Mouse (Mus musculus): ENCODE measurements around the gene Slc16a13. TPM values are rescaled to one million over a fixed set of nuclear protein-coding genes. Genes with fewer than 3 reads are reported as not detected.

The Slc16a13 gene
- polyA plus RNA-seq, 1 experiment from 2014 or later = 14.4 TPM

- Histone ChIP-seq H3K27me3 (no peaks in the 10 kb centered on the region), H3K9me3 (no peaks in the 10 kb centered on the region), H3K36me3 (replicated peaks) (no peaks in the 10 kb centered on the region), H3K4me3 (replicated peaks) (no peak overlapping the region), H3K4me2 (no peak overlapping the region), H3K9ac (no peak overlapping the region), H3K4me1 (no peaks in the 10 kb centered on the region), H3K27ac (no peak overlapping the region)
- ATAC-seq (ENCODE audit: low FRiP score) = no peak
- WGBS = 87% methylated on average over 2 of the region's 2 CpGs
These were observed 14.1 kb downstream of the Slc16a13 start for GRCm38 (mm10) chr11:70206801-70207200.

- Histone ChIP-seq H3K4me1 (no peaks in the 10 kb centered on the region), H3K4me3 (replicated peaks) (no peak overlapping the region), H3K9ac (no peak overlapping the region), H3K27ac (no peak overlapping the region), H3K9me3 (no peaks in the 10 kb centered on the region), H3K27me3 (no peaks in the 10 kb centered on the region), H3K36me3 (replicated peaks) (no peaks in the 10 kb centered on the region), H3K4me2 (no peak overlapping the region)
- 41% methylated on average over 5 of the region's 5 CpGs for WGBS
- no peak for ATAC-seq (ENCODE audit: low FRiP score)
These were observed 19.2 kb downstream of the Slc16a13 start for GRCm38 (mm10) chr11:70201691-70202090.

GRCm38 (mm10) chr11:70200036-70200608 is 20.7 kb downstream of the Slc16a13 start:
- Histone ChIP-seq H3K9ac (no peak overlapping the region), H3K4me1 (no peaks in the 10 kb centered on the region), H3K9me3 (no peaks in the 10 kb centered on the region), H3K36me3 (replicated peaks) (no peaks in the 10 kb centered on the region), H3K27ac (no peak overlapping the region), H3K27me3 (no peaks in the 10 kb centered on the region), H3K4me2 (no peak overlapping the region), H3K4me3 (replicated peaks) (no peak overlapping the region)
- WGBS = 93% methylated on average over 5 of the region's 5 CpGs
- no peak for ATAC-seq (ENCODE audit: low FRiP score)

GRCm38 (mm10) chr11:70199107-70199506 is 21.8 kb downstream of the Slc16a13 start:
- Histone ChIP-seq H3K4me2 (no peak overlapping the region), H3K36me3 (replicated peaks) (no peaks in the 10 kb centered on the region), H3K4me3 (replicated peaks) (no peak overlapping the region), H3K4me1 (no peaks in the 10 kb centered on the region), H3K27ac (no peak overlapping the region), H3K9me3 (no peaks in the 10 kb centered on the region), H3K27me3 (no peaks in the 10 kb centered on the region), H3K9ac (no peak overlapping the region)
- no peak for ATAC-seq (ENCODE audit: low FRiP score)
- 80% methylated on average over 8 of the region's 8 CpGs for WGBS

GRCm38 (mm10) chr11:70198332-70198731 is 22.5 kb downstream of the Slc16a13 start:
- 90% methylated on average over 3 of the region's 3 CpGs for WGBS

DNA sequence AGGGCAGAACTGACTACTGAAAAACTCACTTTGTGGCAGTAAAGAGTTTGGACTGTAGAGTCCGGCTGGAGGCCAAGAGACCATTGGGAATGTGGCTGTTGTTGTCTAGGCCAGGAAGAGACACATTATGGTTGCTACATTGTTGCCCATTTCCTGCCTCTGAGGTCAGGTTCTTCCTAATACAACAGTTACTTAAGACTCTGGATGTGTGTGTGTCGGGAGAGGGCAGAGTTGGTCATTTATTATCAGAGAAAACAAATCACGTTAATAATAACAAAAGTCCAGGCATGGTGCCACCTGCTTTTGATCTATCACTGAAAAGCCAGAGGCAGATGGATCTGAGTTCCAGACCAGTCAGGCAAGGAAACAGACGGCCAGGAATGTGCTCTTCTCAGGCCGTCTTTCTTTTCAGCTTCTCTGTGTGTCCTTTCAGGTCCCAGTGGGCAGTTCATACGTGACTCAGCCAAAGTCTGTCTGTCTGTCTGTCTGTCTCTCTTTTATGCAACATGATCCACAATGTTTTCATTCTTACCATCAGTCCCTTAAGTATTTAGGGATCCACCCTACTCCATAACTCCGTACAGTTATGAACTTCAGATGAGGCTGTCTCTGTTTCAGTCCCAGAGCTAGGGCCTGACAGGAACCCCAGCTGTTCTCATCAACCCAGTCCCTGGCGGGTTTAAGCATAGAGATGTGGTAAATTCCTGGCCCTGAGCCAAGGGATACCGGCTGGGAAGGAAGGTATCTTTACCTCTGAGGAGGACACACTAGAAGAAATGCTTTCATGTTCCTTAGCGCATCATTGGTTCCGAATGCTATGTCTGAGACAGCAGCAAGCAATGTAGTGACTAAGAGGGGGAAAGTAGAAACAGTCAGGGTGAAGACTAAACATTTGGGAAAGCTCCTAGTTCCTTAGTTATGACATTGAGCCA is 27.2 kb downstream of the Slc16a13 start:
- WGBS = 69% methylated on average over 11 of the region's 11 CpGs
- ATAC-seq (ENCODE audit: low FRiP score) = no peak
- Histone ChIP-seq H3K9me3 (no peaks in the 10 kb centered on the region), H3K4me1 (no peaks in the 10 kb centered on the region), H3K27ac (no peak overlapping the region), H3K36me3 (replicated peaks) (no peaks in the 10 kb centered on the region), H3K9ac (no peak overlapping the region), H3K27me3 (no peaks in the 10 kb centered on the region), H3K4me2 (no peak overlapping the region), H3K4me3 (replicated peaks) (no peak overlapping the region)

More at GRCm38 (mm10) chr11:70198332-70198731, 22.5 kb downstream of the Slc16a13 start:
- Histone ChIP-seq H3K27ac (no peak overlapping the region), H3K4me1 (no peaks in the 10 kb centered on the region), H3K27me3 (no peaks in the 10 kb centered on the region), H3K4me2 (no peak overlapping the region), H3K4me3 (replicated peaks) (no peak overlapping the region), H3K9me3 (no peaks in the 10 kb centered on the region), H3K36me3 (replicated peaks) (no peaks in the 10 kb centered on the region), H3K9ac (no peak overlapping the region)
- ATAC-seq (ENCODE audit: low FRiP score) = no peak

DNA sequence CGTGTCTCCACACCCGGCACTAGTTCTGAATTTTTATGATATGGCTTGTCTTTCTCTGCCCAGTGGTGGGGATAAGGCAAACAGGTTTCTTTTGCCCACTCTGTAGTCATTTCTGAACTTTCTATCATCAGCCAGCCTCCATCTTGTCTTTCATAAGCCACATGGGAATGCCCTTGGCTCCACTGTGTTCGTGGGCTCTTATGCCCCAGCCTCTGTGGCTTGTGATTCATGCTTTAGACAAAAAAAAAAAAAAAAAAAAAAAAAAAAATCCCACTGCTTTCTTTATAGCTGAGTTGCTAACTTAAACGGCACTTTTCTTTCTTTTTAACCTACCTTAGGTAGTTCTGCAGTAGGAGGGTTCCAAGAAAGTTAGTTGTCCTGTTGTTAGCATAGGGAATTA is 28.7 kb downstream of the Slc16a13 start:
- Histone ChIP-seq H3K9me3 (no peaks in the 10 kb centered on the region), H3K9ac (no peak overlapping the region), H3K27ac (no peak overlapping the region), H3K36me3 (replicated peaks) (no peaks in the 10 kb centered on the region), H3K4me1 (no peaks in the 10 kb centered on the region), H3K4me3 (replicated peaks) (no peak overlapping the region), H3K27me3 (no peaks in the 10 kb centered on the region), H3K4me2 (no peak overlapping the region)
- 86% methylated on average over 4 of the region's 4 CpGs for WGBS
- no peak for ATAC-seq (ENCODE audit: low FRiP score)

- 83% methylated on average over 6 of the region's 6 CpGs for whole genome bisulfite sequencing
- H3K27ac ChIP-seq = no peak overlapping the region
These were observed 29.7 kb downstream of the Slc16a13 start for GRCm38 (mm10) chr11:70191188-70191587.

GRCm38 (mm10) chr11:70189319-70190134 is 31.3 kb downstream of the Slc16a13 start:
- Histone ChIP-seq H3K4me2 (no peak overlapping the region), H3K4me1 (no peaks in the 10 kb centered on the region), H3K4me3 (replicated peaks) (no peak overlapping the region), H3K9me3 (no peaks in the 10 kb centered on the region), H3K27ac (no peak overlapping the region), H3K27me3 (no peaks in the 10 kb centered on the region), H3K36me3 (replicated peaks) (no peaks in the 10 kb centered on the region), H3K9ac (no peak overlapping the region)
- WGBS = 88% methylated on average over 28 of the region's 28 CpGs
- ATAC-seq (ENCODE audit: low FRiP score) = no peak

More at GRCm38 (mm10) chr11:70191188-70191587, 29.7 kb downstream of the Slc16a13 start:
- Histone ChIP-seq H3K9ac (no peak overlapping the region), H3K4me2 (no peak overlapping the region), H3K4me1 (no peaks in the 10 kb centered on the region), H3K27me3 (no peaks in the 10 kb centered on the region), H3K4me3 (replicated peaks) (no peak overlapping the region), H3K36me3 (replicated peaks) (no peaks in the 10 kb centered on the region), H3K9me3 (no peaks in the 10 kb centered on the region)
- no peak for ATAC-seq (ENCODE audit: low FRiP score)

DNA sequence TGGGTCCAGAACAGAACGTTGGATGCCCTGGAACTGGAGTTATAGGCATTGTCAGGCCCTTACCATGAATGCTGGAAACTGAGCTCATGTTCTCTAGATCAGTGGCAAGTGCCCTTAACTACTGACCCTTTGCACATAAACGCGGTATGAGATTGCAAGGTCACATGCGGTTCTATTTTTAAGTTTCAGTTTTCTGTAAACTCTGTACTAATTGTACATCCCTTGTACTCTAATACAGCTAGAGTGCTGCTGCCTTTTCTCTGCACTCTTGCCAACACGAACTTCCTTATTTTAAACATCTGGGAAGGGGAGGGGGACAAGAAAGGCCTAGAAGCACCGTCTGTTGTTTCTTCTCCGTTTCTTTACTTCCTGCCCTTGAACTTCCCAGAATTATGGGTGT is 35.7 kb downstream of the Slc16a13 start:
- no peak overlapping the region for H3K27ac ChIP-seq
- ATAC-seq (ENCODE audit: low FRiP score) = no peak
- H3K4me2 ChIP-seq = no peak overlapping the region
- H3K27me3 ChIP-seq = no peaks in the 10 kb centered on the region
- H3K4me1 ChIP-seq = no peaks in the 10 kb centered on the region
- no peaks in the 10 kb centered on the region for H3K36me3 ChIP-seq (replicated peaks)
- H3K4me3 ChIP-seq (replicated peaks) = no peak overlapping the region
- H3K9me3 ChIP-seq = no peaks in the 10 kb centered on the region
- WGBS = 83% methylated on average over 7 of the region's 7 CpGs
- H3K9ac ChIP-seq = no peak overlapping the region

DNA sequence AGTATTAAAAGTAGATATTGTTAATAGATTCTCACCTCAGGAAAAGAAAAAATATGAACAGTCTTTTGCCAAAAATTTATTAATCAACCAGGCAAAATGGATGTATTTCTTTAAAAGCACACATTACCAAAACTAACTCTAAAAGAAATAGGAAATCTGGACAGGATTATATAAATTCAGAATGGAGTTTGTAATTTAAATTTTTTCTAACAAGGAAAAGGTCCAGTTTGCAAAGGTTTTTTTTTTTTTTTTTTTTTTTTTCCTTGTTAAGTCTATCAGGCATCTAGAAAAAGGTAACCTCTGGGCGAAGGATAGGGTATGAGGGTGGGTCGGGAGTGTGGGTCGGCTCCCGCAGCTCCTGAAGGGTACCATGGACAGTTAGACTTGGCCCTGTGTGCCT is 40.4 kb downstream of the Slc16a13 start:
- ATAC-seq (ENCODE audit: low FRiP score) = no peak
- no peaks in the 10 kb centered on the region for H3K9me3 ChIP-seq
- H3K4me2 ChIP-seq = no peak overlapping the region
- no peaks in the 10 kb centered on the region for H3K4me1 ChIP-seq
- no peak overlapping the region for H3K4me3 ChIP-seq (replicated peaks)
- no peaks in the 10 kb centered on the region for H3K27me3 ChIP-seq
- 92% methylated on average over 4 of the region's 4 CpGs for WGBS
- no peaks in the 10 kb centered on the region for H3K36me3 ChIP-seq (replicated peaks)
- H3K27ac ChIP-seq = no peak overlapping the region
- no peak overlapping the region for H3K9ac ChIP-seq

DNA sequence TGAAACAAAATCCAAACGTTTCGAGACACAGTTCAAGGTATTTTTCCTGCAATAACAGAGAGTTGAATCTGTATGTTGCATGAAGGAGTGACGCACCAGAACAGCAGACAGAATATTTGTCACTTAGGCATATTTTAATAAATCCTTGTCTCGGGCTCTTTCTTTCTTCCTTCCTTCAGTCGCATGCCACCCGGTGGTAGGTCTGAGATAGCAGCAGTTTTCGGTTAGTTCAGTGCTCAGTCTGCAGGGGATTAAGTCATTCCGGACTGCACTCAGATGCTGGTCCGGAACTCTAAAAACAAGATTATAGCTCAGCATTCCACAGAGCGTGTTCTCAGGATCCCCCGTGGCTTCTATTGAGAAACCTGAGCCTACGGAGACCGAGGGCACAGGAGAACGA is 41.5 kb downstream of the Slc16a13 start:
- H3K4me2 ChIP-seq = peak overlapping the region; percentile 6; the same call in 1 of the 2 replicates
- no peak overlapping the region for H3K4me3 ChIP-seq (replicated peaks)
- no peaks in the 10 kb centered on the region for H3K9me3 ChIP-seq
- no peak overlapping the region for H3K9ac ChIP-seq
- ATAC-seq (ENCODE audit: low FRiP score) = no peak
- WGBS = 32% methylated on average over 14 of the region's 14 CpGs
- no peaks in the 10 kb centered on the region for H3K4me1 ChIP-seq
- no peak overlapping the region for H3K27ac ChIP-seq
- no peaks in the 10 kb centered on the region for H3K36me3 ChIP-seq (replicated peaks)
- H3K27me3 ChIP-seq = no peaks in the 10 kb centered on the region
